Mouse (Mus musculus): ENCODE data around the gene Tmod1. TPM values are rescaled to one million over a fixed set of nuclear protein-coding genes. Genes with fewer than 3 reads are reported as not detected.

Gene Tmod1
- total RNA-seq (2021) = 100 to 1,000 TPM; 251 to 256 TPM
- long read RNA-seq, experiment 1, transcript Tmod1-201 (10 exons, 3,158 nt) = major isoform, 327 of 382 reads
- long read RNA-seq, experiment 1, partial matches to known transcripts = 17 of 382 reads
- long read RNA-seq, experiment 1, other reads (novel, unspliced or antisense) = 37 of 382 reads
- long read RNA-seq, experiment 2, transcript Tmod1-201 (10 exons, 3,158 nt) = major isoform, 343 of 408 reads
- long read RNA-seq, experiment 2, partial matches to known transcripts = 22 of 408 reads
- long read RNA-seq, experiment 2, other reads (novel, unspliced or antisense) = 43 of 408 reads

- DNase-seq = peak; percentile 77
Observed at GRCm38 (mm10) chr4:46038892-46039751, at the start of gene Tmod1. Tmod1 (plus strand) TSS chr4:46038935.

GRCm38 (mm10) chr4:45990427-45991135 is 48.2 kb upstream of the Tmod1 start:
- DNase-seq = no peak

- no peak for DNase-seq
Observed at GRCm38 (mm10) chr4:45998536-45998935, 40.2 kb upstream of the Tmod1 start.

- DNase-seq = no peak
Observed at GRCm38 (mm10) chr4:46008142-46008793, 30.5 kb upstream of the Tmod1 start.

- no peak for DNase-seq
Observed at GRCm38 (mm10) chr4:46011698-46012097, 27.0 kb upstream of the Tmod1 start.

GRCm38 (mm10) chr4:46015605-46016004 is 23.1 kb upstream of the Tmod1 start:
- no peak for DNase-seq

- DNase-seq = no peak
Observed at GRCm38 (mm10) chr4:46023021-46023481, 15.7 kb upstream of the Tmod1 start.

- DNase-seq = peak; percentile 31
Observed at GRCm38 (mm10) chr4:46025893-46026292, 12.8 kb upstream of the Tmod1 start.

- peak; percentile 39 for DNase-seq
Observed at GRCm38 (mm10) chr4:46028224-46028623, 10.5 kb upstream of the Tmod1 start.

GRCm38 (mm10) chr4:46028781-46029180 is 10.0 kb upstream of the Tmod1 start:
- no peak for DNase-seq

- DNase-seq = peak; percentile 37
Observed at GRCm38 (mm10) chr4:46029552-46029951, 9.2 kb upstream of the Tmod1 start.

- DNase-seq = no peak
Observed at GRCm38 (mm10) chr4:46032448-46032847, 6.3 kb upstream of the Tmod1 start.

- DNase-seq = no peak
Observed at GRCm38 (mm10) chr4:46033197-46033596, 5.5 kb upstream of the Tmod1 start.

- no peak for DNase-seq
Observed at GRCm38 (mm10) chr4:46038591-46038891, 194 bp upstream of the Tmod1 start.

GRCm38 (mm10) chr4:46039899-46040298 is 1.2 kb downstream of the Tmod1 start:
- DNase-seq = no peak

- no peak for DNase-seq
Observed at GRCm38 (mm10) chr4:46040594-46041192, 2.0 kb downstream of the Tmod1 start.

- DNase-seq = no peak
Observed at GRCm38 (mm10) chr4:46041761-46042504, 3.2 kb downstream of the Tmod1 start.

- DNase-seq = peak; percentile 37
Observed at GRCm38 (mm10) chr4:46042505-46042850, 3.7 kb downstream of the Tmod1 start.

- no peak for DNase-seq
Observed at GRCm38 (mm10) chr4:46043361-46043760, 4.6 kb downstream of the Tmod1 start.

GRCm38 (mm10) chr4:46047971-46048370 is 9.2 kb downstream of the Tmod1 start:
- DNase-seq = no peak

GRCm38 (mm10) chr4:46048418-46048817 is 9.7 kb downstream of the Tmod1 start:
- DNase-seq = no peak
